Mouse (Mus musculus) testis, adult 2 months (tissue): Measurements from ENCODE around the gene Ice1.

Experiments
- CTCF ChIP-seq: fragments of 200-500 bp; IDR thresholded peaks from 2 replicates; pipeline ENCODE4 v1.5.1; 2012; ENCODE audit warnings: low read depth, mild to moderate bottlenecking, inconsistent platforms, low read length, moderate library complexity; ENCODE audit not compliant: control insufficient read depth, insufficient read depth, insufficient replicate concordance
- POLR2A ChIP-seq: fragments of 200-500 bp; IDR thresholded peaks from 2 replicates; pipeline ENCODE4 v1.6.1; 2012; ENCODE audit warnings: low read depth, mild to moderate bottlenecking, inconsistent platforms, low read length, moderate library complexity; ENCODE audit not compliant: control insufficient read depth

GRCm38 (mm10) chr13:70553456-70553855 lies 84.0 kb downstream of the Ice1 start:
- TF ChIP-seq POLR2A, result no peak
- no peak for TF ChIP-seq CTCF
